Mouse (Mus musculus): ENCODE results near the gene Atp6ap1. TPM values are rescaled to one million over a fixed set of nuclear protein-coding genes. Genes with fewer than 3 reads are reported as not detected.

Atp6ap1 gene
- total RNA-seq (2021) = 100 to 1,000 TPM; 130 to 139 TPM
- long read RNA-seq, experiment 1, transcript Atp6ap1-201 (10 exons, 2,189 nt) = major isoform, 53 of 71 reads
- long read RNA-seq, experiment 1, partial matches to known transcripts = 4 of 71 reads
- long read RNA-seq, experiment 1, other reads (novel, unspliced or antisense) = 14 of 71 reads
- long read RNA-seq, experiment 2, transcript Atp6ap1-201 (10 exons, 2,189 nt) = major isoform, 25 of 33 reads
- long read RNA-seq, experiment 2, partial matches to known transcripts = 1 of 33 reads
- long read RNA-seq, experiment 2, other reads (novel, unspliced or antisense) = 7 of 33 reads

GRCm38 (mm10) chrX:74296538-74297448, at the start of gene Atp6ap1:
Atp6ap1 (plus strand) TSS chrX:74297097.
- DNase-seq = peak; percentile 97

- peak; percentile 65 to 81 for DNase-seq
Measured at GRCm38 (mm10) chrX:74248651-74249050, 48.2 kb upstream of the Atp6ap1 start.

- peak; percentile 72 to 77 for DNase-seq
Measured at GRCm38 (mm10) chrX:74249615-74250014, 47.3 kb upstream of the Atp6ap1 start, which contains the start of gene Flna. Flna (minus strand) TSS chrX:74249820.

GRCm38 (mm10) chrX:74254153-74254887, 42.6 kb upstream of the Atp6ap1 start, which contains the start of gene Emd:
Emd (plus strand) TSS chrX:74254687.
- peak; percentile 90 to 96 for DNase-seq

GRCm38 (mm10) chrX:74254888-74255565, 41.9 kb upstream of the Atp6ap1 start:
- no peak for DNase-seq

GRCm38 (mm10) chrX:74257746-74258145, 39.2 kb upstream of the Atp6ap1 start:
- no peak for DNase-seq

GRCm38 (mm10) chrX:74269736-74270061, 27.2 kb upstream of the Atp6ap1 start:
- peak in 1 of 2 experiments; percentile 37 for DNase-seq

- peak; percentile 90 to 96 for DNase-seq
Measured at GRCm38 (mm10) chrX:74270062-74270901, 26.6 kb upstream of the Atp6ap1 start, which contains the start of gene Rpl10. Rpl10 (plus strand) TSS chrX:74270812.

GRCm38 (mm10) chrX:74270902-74271551, 25.9 kb upstream of the Atp6ap1 start:
- DNase-seq = peak; percentile 37 to 45

- no peak for DNase-seq
Measured at GRCm38 (mm10) chrX:74273422-74274322, 23.2 kb upstream of the Atp6ap1 start.

GRCm38 (mm10) chrX:74277916-74278315, 19.0 kb upstream of the Atp6ap1 start:
- no peak for DNase-seq

- DNase-seq = no peak
Measured at GRCm38 (mm10) chrX:74281041-74281731, 15.7 kb upstream of the Atp6ap1 start.

- DNase-seq = peak; percentile 83 to 93
Measured at GRCm38 (mm10) chrX:74281732-74282394, 15.0 kb upstream of the Atp6ap1 start, which contains the start of the genes Taz and Dnase1l1. Taz (plus strand) TSS chrX:74281912. Dnase1l1 (minus strand) TSS chrX:74282337.

- peak; percentile 90 to 91 for DNase-seq
Measured at GRCm38 (mm10) chrX:74282395-74283091, 14.4 kb upstream of the Atp6ap1 start.

- no peak for DNase-seq
Measured at GRCm38 (mm10) chrX:74283092-74283437, 13.8 kb upstream of the Atp6ap1 start.

GRCm38 (mm10) chrX:74293431-74293830, 3.5 kb upstream of the Atp6ap1 start:
- no peak for DNase-seq

- no peak for DNase-seq
Measured at GRCm38 (mm10) chrX:74298348-74298747, 1.5 kb downstream of the Atp6ap1 start.

Data from heart, adult 18-20 months (tissue).